Mouse (Mus musculus) left cerebral cortex, adult 2 months (tissue): ENCODE results near the gene Acat2. TPM values are rescaled to one million over a fixed set of nuclear protein-coding genes. Genes with fewer than 3 reads are reported as not detected.
"Not testable (repeated sequence)": the region's sequence is repeated elsewhere in the genome, so short reads cannot be mapped to it uniquely, and the experiment has no call there.

Source experiments
- DNase-seq, 2 experiments: peaks; one replicate each; pipeline ENCODE4 v3.0.0; 2021 to 2022; ENCODE audit warnings: low spot score in 2 of 2, mixed read lengths in 1 of 2; ENCODE audit errors: extremely low spot score in 1 of 2
- H3K27ac ChIP-seq: fragments of 200-600 bp; 2 replicates; pipeline ENCODE4 v1.8.1; 2022
- H3K4me3 ChIP-seq: fragments of 200-600 bp; 2 replicates; pipeline ENCODE4 v1.8.1; 2022
- CTCF ChIP-seq: fragments of 200-600 bp; IDR thresholded peaks from 2 replicates; pipeline ENCODE4 v1.8.1; 2022; ENCODE audit warnings: antibody characterized with exemption, mild to moderate bottlenecking, moderate library complexity
- intact Hi-C: fragments of 180-260 bp; cut with DNase I; formaldehyde crosslinking; loops from one replicate; pipeline ENCODE4 v1.15.1; 2025
- total RNA-seq, 2 experiments: library from RNA; stranded (reverse); gene quantifications; 2 replicates each; pipeline ENCODE4 v1.2.3; 2021

Gene Acat2
- total RNA-seq, 2 experiments from 2014 or later, result 53.4 to 55.6 TPM

DNA sequence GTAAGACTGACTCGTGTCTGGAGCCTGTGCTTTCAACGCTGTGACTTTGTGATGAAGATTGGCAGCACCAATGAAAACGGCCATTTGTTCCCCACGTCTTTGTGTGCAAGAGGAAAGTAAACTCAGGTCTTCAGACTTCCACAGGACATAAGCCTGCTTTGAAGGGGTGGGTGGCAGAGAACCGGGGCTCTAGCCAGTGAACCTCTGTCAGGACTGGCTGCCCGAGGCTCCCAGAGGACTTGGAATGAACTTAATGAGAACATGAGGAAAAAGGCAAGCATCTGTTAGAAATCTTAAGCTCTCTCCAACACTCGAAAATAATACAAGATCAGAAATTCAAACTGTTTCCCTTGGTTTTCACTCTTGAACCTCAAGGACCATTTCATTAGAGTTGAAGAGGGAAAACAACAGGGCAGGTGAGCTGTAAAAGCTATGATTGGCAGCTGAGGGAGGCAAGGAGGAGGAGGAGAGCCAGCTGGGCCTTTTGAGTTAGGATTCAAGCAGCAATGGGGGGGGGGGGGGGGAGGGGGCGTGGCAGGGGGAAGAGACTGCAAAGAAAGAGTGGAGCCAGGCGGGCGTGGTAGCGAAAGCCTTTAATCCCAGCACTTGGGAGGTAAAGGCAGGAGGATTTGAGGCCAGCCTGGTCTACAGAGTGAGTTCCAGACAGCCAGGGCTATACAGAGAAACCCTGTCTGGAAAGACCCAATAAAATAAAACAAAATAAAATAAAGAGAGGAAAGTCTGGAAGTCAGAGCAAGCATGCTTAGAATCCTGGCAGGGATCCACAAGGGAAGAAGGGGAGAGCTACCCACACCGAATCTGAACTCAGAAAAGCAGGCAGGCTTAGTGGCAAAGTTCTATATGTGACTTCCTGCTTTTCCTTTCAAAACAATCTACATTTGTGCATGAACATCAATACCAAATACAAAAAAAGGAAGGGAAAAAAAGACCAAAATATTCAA lies 56.9 kb downstream of the Acat2 start:
- DNase-seq, result no peak
- Histone ChIP-seq H3K4me3 (no peak overlapping the region), H3K27ac (no peak overlapping the region)
- TF ChIP-seq CTCF, result no peak
- intact Hi-C loops, result no loop called here

DNA sequence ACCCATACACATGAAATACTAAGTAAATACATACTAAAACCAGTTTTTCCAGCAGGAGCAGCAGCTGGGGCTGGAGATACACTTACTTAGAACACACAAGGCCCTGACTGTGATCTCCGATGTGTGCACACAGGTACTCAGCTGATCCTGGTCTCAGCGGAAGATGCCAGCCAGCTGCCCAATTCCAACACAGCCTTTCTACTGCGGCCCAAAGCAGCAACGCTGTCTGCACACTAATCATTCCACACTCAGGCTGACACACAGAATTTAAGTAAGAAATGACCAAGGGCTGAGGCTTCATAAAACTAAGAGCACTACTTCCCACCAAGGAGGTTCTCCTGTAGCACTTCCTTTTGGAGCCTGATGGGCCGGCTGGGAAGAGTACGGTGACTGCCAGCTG lies 58.3 kb downstream of the Acat2 start:
- Histone ChIP-seq H3K27ac (no peak overlapping the region), H3K4me3 (no peak overlapping the region)
- TF ChIP-seq CTCF, result no peak
- DNase-seq, result no peak
- intact Hi-C loops, result no loop called here

DNA sequence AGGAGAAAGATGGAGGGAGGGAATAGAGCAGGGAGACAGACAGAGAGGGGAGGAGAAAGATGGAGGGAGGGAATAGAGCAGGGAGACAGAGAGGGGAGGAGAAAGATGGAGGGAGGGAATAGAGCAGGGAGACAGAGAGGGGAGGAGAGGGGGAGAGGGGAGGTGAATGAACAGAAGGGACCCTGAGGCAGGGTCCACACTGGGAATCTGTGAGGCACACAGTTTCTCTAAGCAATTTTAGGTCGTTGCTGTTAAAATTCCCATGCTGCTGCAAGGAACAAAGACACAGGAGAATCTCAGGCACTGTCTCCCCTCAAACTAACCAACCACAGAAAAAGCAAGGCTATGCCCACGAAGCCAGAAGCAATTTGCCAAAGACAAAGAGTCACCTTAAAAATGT lies 61.9 kb downstream of the Acat2 start:
- DNase-seq, H3K4me3 ChIP-seq, intact Hi-C loops, H3K27ac ChIP-seq: not testable (repeated sequence)

DNA sequence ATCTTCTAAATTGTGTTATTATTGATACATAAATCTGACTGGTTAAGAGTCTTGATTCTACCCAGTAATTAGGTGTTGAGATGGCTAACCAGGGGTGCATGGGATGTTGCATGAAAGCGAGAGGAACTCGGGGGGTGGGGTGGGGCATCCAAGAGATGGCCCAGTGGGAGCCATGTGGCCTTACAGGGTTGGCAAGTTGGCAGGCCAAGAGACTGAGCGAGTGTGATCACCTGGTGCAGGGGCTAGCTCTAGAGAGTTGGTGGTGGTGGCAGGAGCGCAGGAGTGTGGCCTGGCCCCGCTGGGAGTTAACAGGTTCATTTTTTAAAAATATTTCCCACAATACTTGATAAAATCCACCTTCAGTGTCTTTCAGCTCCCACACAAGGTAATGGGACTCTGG lies 62.9 kb downstream of the Acat2 start:
- no peak for DNase-seq
- Histone ChIP-seq H3K4me3 (no peak overlapping the region), H3K27ac (no peak overlapping the region)
- no peak for TF ChIP-seq CTCF
- intact Hi-C loops, result no loop called here

Other genes with a start within 250 kb of the Acat2 start
- gene Igf2r, start 191.1 kb downstream of the Acat2 start, total RNA-seq, result 10 to 100 TPM; 29.1 to 29.3 TPM
- 10 to 100 TPM; 36.8 to 42.2 TPM for gene Mas1, start 92.6 kb downstream of the Acat2 start, total RNA-seq
- not detected for gene Mrgprh, start 84.7 kb downstream of the Acat2 start, total RNA-seq
- 1 to 10 TPM; 2.8 to 4.0 TPM for gene Pnldc1, start 50.5 kb downstream of the Acat2 start, total RNA-seq
- 100 to 1,000 TPM; 193 to 195 TPM for gene Tcp1, start 45.0 kb downstream of the Acat2 start, total RNA-seq
- 10 to 100 TPM; 56.1 to 60.5 TPM for gene Mrpl18, start 44.4 kb downstream of the Acat2 start, total RNA-seq
- gene Acat3, start 20.1 kb downstream of the Acat2 start, total RNA-seq, result 1 to 10 TPM; 5.0 TPM
- 10 to 100 TPM; 52.7 to 54.2 TPM for gene Wtap, start 33.4 kb upstream of the Acat2 start, total RNA-seq
- 100 to 1,000 TPM; 267 to 273 TPM for gene Sod2, start 46.1 kb upstream of the Acat2 start, total RNA-seq
- gene Gpr31b, start 91.5 kb upstream of the Acat2 start, total RNA-seq, result not detected
- 1 to 10 TPM in 1 of 2 experiments, under 1 TPM in 1; 0.61 to 1.4 TPM for gene Tcp10b, start 100.4 kb upstream of the Acat2 start, total RNA-seq
- gene Unc93a, start 171.1 kb upstream of the Acat2 start, total RNA-seq, result under 1 TPM in 1 of 2 experiments, not detected in 1; 0.16 TPM